Mouse (Mus musculus) midbrain, postnatal 0 days (tissue): Measurements from ENCODE around the gene Zbtb5. TPM values are rescaled to one million over a fixed set of nuclear protein-coding genes. Genes with fewer than 3 reads are reported as not detected.
A peak's percentile ranks its signal among the peaks of the same experiment; 100 is the strongest.

Experiments
- ATAC-seq: fragments of 200-750 bp; cut with Nextera tagmentation; 2 replicates; pipeline ENCODE4 v1.8.0; 2017; ENCODE audit warnings: moderate number of reproducible peaks, mild to moderate bottlenecking, moderate TSS enrichment, moderate library complexity; ENCODE audit not compliant: low FRiP score
- DNase-seq: peaks from one replicate; pipeline ENCODE4 v3.0.0-alpha.2; 2015; ENCODE audit warnings: low spot score
- H3K27ac ChIP-seq: fragments of 300-500 bp; sonication (generic); 2 replicates; pipeline ENCODE4 v1.5.1; 2014; ENCODE audit warnings: low read depth, mild to moderate bottlenecking, low read length, mixed read lengths
- H3K27me3 ChIP-seq: fragments of 300-500 bp; sonication (generic); 2 replicates; pipeline ENCODE4 v1.6.1; 2014; ENCODE audit warnings: low read length, control low read depth, mixed read lengths; ENCODE audit not compliant: insufficient read depth
- H3K36me3 ChIP-seq: fragments of 300-500 bp; sonication (generic); 2 replicates; pipeline ENCODE4 v1.6.1; 2014; ENCODE audit warnings: low read length, control low read depth, mixed read lengths; ENCODE audit not compliant: insufficient read depth
- H3K4me1 ChIP-seq: fragments of 300-500 bp; sonication (generic); 2 replicates; pipeline ENCODE4 v1.6.1; 2014; ENCODE audit warnings: mild to moderate bottlenecking, control low read depth, antibody characterized with exemption, low read length, mixed read lengths; ENCODE audit not compliant: insufficient read depth
- H3K4me2 ChIP-seq: fragments of 300-500 bp; sonication (generic); 2 replicates; pipeline ENCODE4 v1.6.1; 2014; ENCODE audit warnings: low read depth, mild to moderate bottlenecking, low read length, mixed read lengths; ENCODE audit not compliant: poor library complexity, severe bottlenecking
- H3K4me3 ChIP-seq: fragments of 300-500 bp; sonication (generic); 2 replicates; pipeline ENCODE4 v1.5.1; 2014; ENCODE audit warnings: low read depth, mild to moderate bottlenecking, low read length, moderate library complexity
- H3K9ac ChIP-seq: fragments of 300-500 bp; sonication (generic); replicated peaks from 2 replicates; pipeline ENCODE4 v1.6.1; 2014; ENCODE audit warnings: mild to moderate bottlenecking, low read length, moderate library complexity, mixed read lengths; ENCODE audit not compliant: poor library complexity, severe bottlenecking
- H3K9me3 ChIP-seq: fragments of 300-500 bp; sonication (generic); 2 replicates; pipeline ENCODE4 v1.6.1; 2016; ENCODE audit warnings: low read length, control low read depth
- CTCF ChIP-seq: IDR thresholded peaks from 2 replicates; pipeline ENCODE4 v1.5.1; 2016; ENCODE audit warnings: antibody characterized with exemption, mild to moderate bottlenecking
- WGBS: fragments of 180-500 bp; shearing (Covaris S2); extraction: QIAGEN DNeasy Blood & Tissue Kit; methylation state at CpG from one replicate; pipeline ENCODE4 v1.1.7; 2014; 5-methylcytosine and 5-hydroxymethylcytosine counted together
- polyA plus RNA-seq: library from polyadenylated mRNA; unstranded; fragments of >200 nt; fragmentation: Nextera tagmentation; extraction: Ambion mirVana; gene quantifications from 2 replicates; pipeline ENCODE4 v1.2.1, GENCODE M21; 2015
- total RNA-seq: library from RNA; depleted of rRNA; stranded (reverse); fragments of >200 nt; gene quantifications from 2 replicates; pipeline ENCODE4 v1.2.3, GENCODE M21; 2014

The Zbtb5 gene
- total and polyA plus RNA-seq, 2 experiments from 2014 or later: 35.9 to 57.3 TPM

DNA sequence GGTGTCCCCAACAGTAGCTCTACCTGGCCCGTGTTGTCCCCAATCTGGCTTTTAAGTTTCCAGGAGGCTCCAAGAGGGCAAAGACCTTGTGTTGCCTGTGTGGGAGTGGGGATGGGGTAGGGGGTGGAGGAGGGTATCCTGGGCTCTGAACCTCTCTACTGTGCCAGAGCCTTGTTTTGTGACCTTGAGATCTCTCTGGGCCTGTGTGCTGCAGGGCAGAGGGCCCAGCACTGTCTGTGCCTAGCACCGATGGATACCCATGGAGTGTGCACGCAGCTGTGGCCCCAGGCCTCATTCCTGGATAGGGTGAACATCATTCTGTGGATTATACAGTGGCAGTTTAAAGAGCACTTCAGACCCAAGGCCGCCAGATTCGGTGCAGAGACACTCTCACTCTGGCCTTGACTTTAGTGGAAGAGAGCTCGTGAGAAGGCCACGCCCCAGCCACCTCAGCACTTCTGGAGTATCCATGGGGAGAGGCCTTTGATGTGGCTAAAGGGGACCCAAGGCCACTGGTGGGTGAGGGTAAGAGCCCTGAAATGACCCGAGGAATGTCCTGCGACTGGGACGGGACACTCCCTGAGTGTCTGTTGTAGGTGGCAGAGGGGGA lies 29.0 kb downstream of the Zbtb5 start:
- Histone ChIP-seq H3K4me2 (no peak overlapping the region), H3K27ac (no peak overlapping the region), H3K9me3 (no peaks in the 10 kb centered on the region), H3K9ac (no peak overlapping the region), H3K4me1 (no peaks in the 10 kb centered on the region), H3K4me3 (no peak overlapping the region), H3K27me3 (no peaks in the 10 kb centered on the region), H3K36me3 (0 out of 2 replicates have a peak, but pooled peaks cover 5% of the 10 kb centered on the region)
- no peak for TF ChIP-seq CTCF
- ATAC-seq (no peak), DNase-seq (no peak)
- WGBS: 89% methylated on average over 10 of the region's 10 CpGs

- TF ChIP-seq CTCF: no peak
- WGBS: 75% methylated on average over 11 of the region's 11 CpGs
- no peak for ATAC-seq
- Histone ChIP-seq H3K9me3 (no peaks in the 10 kb centered on the region), H3K27ac (no peak overlapping the region), H3K36me3 (0 out of 2 replicates have a peak, but pooled peaks cover 5% of the 10 kb centered on the region), H3K4me3 (no peak overlapping the region), H3K9ac (no peak overlapping the region), H3K4me1 (no peaks in the 10 kb centered on the region), H3K4me2 (no peak overlapping the region), H3K27me3 (no peaks in the 10 kb centered on the region)
- DNase-seq: no peak
These were observed 29.6 kb downstream of the Zbtb5 start for GRCm38 (mm10) chr4:44982440-44983130.

- ATAC-seq: no peak
- no peak for TF ChIP-seq CTCF
- Histone ChIP-seq H3K4me3 (peak overlapping the region; percentile 52), H3K36me3 (0 out of 2 replicates have a peak, but pooled peaks cover 5% of the 10 kb centered on the region), H3K9me3 (no peaks in the 10 kb centered on the region), H3K27me3 (no peaks in the 10 kb centered on the region), H3K4me2 (peak overlapping the region; percentile 89), H3K27ac (no peak overlapping the region), H3K4me1 (no peaks in the 10 kb centered on the region), H3K9ac (no peak overlapping the region)
- no peak for DNase-seq
- 25% methylated on average over 5 of the region's 5 CpGs for WGBS
These were observed 30.3 kb downstream of the Zbtb5 start for GRCm38 (mm10) chr4:44981974-44982287.

DNA sequence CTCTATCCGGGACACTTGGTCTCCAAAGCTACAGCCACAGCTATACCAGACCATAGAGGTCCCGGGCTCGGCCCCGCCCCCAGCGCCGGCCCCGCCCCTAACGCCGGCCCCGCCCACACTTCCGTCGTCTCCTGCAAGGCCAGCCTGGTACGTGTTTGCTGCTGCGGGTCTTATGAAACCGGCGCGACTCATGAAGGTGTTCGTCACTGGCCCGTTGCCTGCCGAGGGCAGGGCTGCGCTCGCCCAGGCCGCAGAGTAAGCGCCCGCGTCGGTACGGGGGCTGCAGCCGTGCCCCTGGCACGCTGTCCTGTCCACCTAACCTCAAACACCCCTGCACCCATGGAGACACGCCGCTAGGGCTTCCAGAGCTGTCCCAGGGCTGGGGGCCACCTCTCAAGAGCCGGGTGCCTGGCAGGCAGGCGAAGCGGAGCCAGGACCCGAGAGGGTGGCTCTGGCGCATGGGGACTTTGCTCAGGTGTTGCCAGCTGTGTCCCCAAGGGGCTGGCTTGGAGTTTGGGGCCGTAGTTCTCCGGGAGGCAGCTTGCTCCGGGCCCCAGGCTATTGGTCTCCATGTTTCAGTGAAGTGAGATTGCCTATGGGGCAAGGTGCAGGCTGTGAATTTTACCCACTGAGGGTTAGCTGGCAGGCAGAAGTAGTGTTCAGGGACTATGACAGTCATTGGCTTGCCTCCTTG lies 30.8 kb downstream of the Zbtb5 start, which contains the start of gene Grhpr:
Gene Grhpr, plus strand, starts transcription at position 116 of the 694 bp plus-strand sequence.
- Histone ChIP-seq H3K4me1 (no peaks in the 10 kb centered on the region), H3K4me3 (peak within 1 kb of the TSS; percentile 52), H3K36me3 (0 out of 2 replicates have a peak, but pooled peaks cover 2% of the 10 kb centered on the region), H3K9ac (peak within 1 kb of the TSS; percentile 62), H3K27me3 (no peaks in the 10 kb centered on the region), H3K4me2 (peak within 1 kb of the TSS; percentile 89), H3K9me3 (no peaks in the 10 kb centered on the region), H3K27ac (0 out of 2 replicates have a peak within 1 kb of the TSS, but pooled peaks have one; percentile 47)
- ATAC-seq (peak; percentile 82), DNase-seq (peak; percentile 64)
- WGBS: 2% methylated on average over 40 of the region's 40 CpGs
- peak; percentile 43 for TF ChIP-seq CTCF

- Histone ChIP-seq H3K4me1 (no peaks in the 10 kb centered on the region), H3K27ac (no peak overlapping the region), H3K9me3 (no peaks in the 10 kb centered on the region), H3K9ac (no peak overlapping the region), H3K27me3 (no peaks in the 10 kb centered on the region), H3K36me3 (0 out of 2 replicates have a peak, but pooled peaks cover 2% of the 10 kb centered on the region), H3K4me3 (no peak overlapping the region), H3K4me2 (no peak overlapping the region)
- no peak for ATAC-seq
- TF ChIP-seq CTCF: no peak
- WGBS: 80% methylated on average over 7 of the region's 7 CpGs
- no peak for DNase-seq
These were observed 32.3 kb downstream of the Zbtb5 start for GRCm38 (mm10) chr4:44979794-44980338.
